Mouse (Mus musculus) naive thymus-derived CD4-positive, alpha-beta T cell, adult 2 months (primary cell): ENCODE measurements around the gene Fam171a1.

ENCODE experiments used
- DNase-seq: peaks from one replicate; pipeline ENCODE4 v3.0.0-alpha.2; 2011; ENCODE audit warnings: low read depth

The Fam171a1 gene

GRCm38 (mm10) chr2:3273349-3273748 is 159.3 kb downstream of the Fam171a1 start:
- DNase-seq = no peak

- DNase-seq = no peak
Observed at GRCm38 (mm10) chr2:3276106-3276505, 162.1 kb downstream of the Fam171a1 start.
